Mouse (Mus musculus) embryonic fibroblast, embryonic 13.5 days (primary cell): ENCODE data around the gene Cfl2.

ENCODE experiments used
- CTCF ChIP-seq: IDR thresholded peaks from 2 replicates; pipeline ENCODE4 v1.5.1; 2011; ENCODE audit warnings: mild to moderate bottlenecking, control low read depth, low read length, moderate library complexity, borderline replicate concordance; ENCODE audit not compliant: insufficient read depth
- POLR2A ChIP-seq: IDR thresholded peaks from 2 replicates; pipeline ENCODE4 v1.6.1; 2011; ENCODE audit warnings: low read depth, mild to moderate bottlenecking, control low read depth, low read length, moderate library complexity

GRCm38 (mm10) chr12:54876879-54877278, 14.2 kb upstream of the Cfl2 start:
- no peak for TF ChIP-seq CTCF
- TF ChIP-seq POLR2A, result no peak
